Mouse (Mus musculus): ENCODE results near the gene Fam120b. TPM values are rescaled to one million over a fixed set of nuclear protein-coding genes. Genes with fewer than 3 reads are reported as not detected.
A peak's percentile ranks its signal among the peaks of the same experiment; 100 is the strongest.

The Fam120b gene
- total RNA-seq (2021) (10 to 100 TPM; 19.8 to 21.8 TPM), polyA plus RNA-seq (2012; rRNA removed) (6.7 and 8.5 TPM in 2 replicates)
- long read RNA-seq, full-length matches to known transcripts = 15 of 31 reads
- long read RNA-seq, partial matches to known transcripts = 8 of 31 reads
- long read RNA-seq, other reads (novel, unspliced or antisense) = 8 of 31 reads

DNA sequence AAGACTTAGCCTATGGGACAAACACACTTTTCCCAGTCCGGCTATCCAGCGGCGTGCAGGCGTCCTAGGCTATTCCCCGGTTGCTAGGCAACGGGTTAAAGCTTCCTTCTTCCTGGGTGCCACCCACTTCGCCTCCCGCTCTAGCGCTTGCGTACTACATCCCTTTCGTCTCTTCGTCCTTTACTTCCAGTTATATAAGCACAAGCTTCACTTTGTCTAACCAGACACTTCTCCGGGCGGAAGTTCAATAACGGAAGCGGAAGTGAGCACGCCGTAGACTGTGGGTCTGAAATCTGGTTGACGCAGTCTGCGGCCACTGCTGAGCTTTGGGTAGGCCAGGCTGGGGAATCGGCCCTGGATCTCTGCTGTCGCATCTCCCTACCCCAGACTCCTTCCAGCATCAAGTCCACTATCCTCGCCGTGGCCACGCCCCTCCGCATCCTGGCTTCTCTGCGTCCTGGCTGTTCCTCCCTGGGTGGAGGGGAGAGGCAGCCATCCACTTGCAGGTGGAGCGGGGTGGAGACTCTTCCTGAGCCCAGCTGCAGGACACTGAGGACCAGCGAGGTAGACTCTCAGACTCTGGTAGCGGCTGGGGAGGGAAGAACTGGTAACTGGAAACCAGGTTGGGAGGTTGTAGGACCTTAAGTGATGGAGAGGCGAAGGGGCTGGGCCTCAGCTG lies at the start of gene Fam120b:
TSS of gene Fam120b (plus strand) at position 206 of the 679 bp plus-strand sequence.
- peak; percentile 92 for DNase-seq

- no peak for DNase-seq
These were observed 45.9 kb upstream of the Fam120b start for GRCm38 (mm10) chr17:15350152-15350551.

GRCm38 (mm10) chr17:15352869-15353610 lies 43.0 kb upstream of the Fam120b start:
- DNase-seq = no peak

DNA sequence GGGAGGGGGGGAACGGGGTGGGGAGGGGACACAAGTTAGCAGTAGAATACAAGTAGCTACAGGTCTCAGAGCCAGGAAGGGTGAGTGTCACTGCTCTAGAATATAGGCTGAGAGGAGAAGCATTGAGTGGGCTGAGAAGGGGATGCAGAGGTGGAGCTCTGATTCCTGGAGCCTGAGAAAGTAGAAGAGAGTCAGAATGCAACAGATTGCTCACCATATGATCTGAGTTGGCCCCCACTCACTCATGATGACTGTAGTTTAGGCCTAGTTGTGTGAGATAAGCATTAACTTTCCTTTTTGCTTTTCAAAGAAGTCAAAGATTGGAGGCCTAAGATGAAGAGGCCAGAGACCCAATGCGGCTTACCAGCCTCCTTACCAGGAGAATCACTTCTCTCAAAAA lies 42.0 kb upstream of the Fam120b start:
- no peak for DNase-seq

- DNase-seq = no peak
These were observed 40.9 kb upstream of the Fam120b start for GRCm38 (mm10) chr17:15355072-15355471.

DNA sequence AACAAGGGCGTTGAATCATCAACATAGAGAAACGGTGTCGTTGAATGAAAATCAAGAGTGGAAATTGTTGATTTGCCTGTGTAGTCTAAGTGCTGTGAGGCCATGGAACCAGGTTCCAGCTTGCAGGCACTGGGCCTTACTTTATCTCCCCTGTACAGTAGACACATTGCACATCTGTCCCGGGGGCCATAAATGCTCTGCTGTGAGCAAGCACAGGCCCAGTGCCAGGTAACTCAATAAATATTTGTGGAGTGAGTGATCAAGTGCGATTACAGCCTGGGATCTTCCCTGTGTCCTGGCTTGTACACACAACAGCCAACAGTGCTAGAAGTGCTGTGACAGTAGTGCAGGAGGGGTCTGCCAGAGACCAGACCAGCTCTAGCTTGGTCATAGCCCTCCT lies 39.5 kb upstream of the Fam120b start:
- DNase-seq = peak; percentile 62

DNA sequence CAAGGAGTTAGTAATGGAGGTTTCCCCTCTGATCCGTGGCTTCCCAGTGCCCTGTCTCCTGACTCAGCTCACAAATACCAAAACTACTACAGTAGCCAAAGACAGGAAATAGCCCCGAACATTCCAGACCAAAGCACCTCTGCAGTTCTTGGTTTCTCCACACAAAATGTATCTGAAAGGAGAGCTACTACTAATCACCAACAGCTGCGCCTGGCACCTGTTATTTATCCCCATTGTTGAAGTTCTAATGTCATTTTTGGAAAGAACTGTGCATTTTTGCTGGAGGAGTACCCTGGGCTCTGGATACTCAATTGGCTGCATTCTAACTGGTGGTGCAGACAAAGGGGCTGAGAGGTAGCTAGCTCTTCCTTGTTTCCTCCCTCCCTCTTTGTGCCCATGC lies 38.9 kb upstream of the Fam120b start:
- DNase-seq = no peak

DNA sequence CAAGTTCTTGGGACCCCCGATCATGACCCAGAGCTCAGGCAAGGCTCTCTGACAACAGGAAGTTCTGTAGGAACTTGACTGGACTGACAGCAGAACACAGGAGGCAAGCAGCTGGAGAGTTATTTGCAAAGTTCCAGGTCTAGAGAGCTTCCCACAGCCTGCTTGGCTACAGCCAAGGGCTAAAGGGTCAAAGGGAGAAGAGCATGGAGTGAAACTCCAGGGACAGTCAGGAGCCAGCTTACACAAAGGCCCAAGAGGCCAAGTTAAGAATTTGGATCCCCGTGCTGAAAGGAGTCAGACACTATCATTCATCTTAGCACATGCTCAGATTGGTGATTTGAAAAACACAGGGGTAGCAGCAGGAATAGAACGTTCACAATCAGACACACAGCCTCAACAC lies 32.3 kb upstream of the Fam120b start:
- DNase-seq = no peak

DNA sequence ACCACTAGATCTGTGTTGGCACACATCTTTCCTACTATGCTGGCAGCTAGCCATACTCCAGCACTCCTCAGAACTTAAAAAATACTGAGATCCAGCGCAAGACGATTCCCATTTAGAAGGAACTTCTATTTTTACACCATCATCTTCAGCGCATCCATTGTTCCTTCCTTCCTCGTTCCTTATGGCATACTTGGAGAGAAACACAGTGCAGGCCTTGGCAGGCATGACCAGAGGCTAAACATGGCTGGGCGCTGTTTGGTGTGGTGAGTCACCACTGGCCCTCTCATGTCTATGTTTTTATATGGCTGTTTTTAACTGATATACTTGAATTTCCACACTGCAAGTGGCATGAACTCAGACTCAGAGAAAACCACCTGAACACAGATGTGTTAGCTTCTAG lies 30.4 kb upstream of the Fam120b start:
- DNase-seq = peak; percentile 46

GRCm38 (mm10) chr17:15370401-15370800 lies 25.6 kb upstream of the Fam120b start:
- DNase-seq = no peak

GRCm38 (mm10) chr17:15371967-15372835 lies 23.8 kb upstream of the Fam120b start:
- DNase-seq = no peak

DNA sequence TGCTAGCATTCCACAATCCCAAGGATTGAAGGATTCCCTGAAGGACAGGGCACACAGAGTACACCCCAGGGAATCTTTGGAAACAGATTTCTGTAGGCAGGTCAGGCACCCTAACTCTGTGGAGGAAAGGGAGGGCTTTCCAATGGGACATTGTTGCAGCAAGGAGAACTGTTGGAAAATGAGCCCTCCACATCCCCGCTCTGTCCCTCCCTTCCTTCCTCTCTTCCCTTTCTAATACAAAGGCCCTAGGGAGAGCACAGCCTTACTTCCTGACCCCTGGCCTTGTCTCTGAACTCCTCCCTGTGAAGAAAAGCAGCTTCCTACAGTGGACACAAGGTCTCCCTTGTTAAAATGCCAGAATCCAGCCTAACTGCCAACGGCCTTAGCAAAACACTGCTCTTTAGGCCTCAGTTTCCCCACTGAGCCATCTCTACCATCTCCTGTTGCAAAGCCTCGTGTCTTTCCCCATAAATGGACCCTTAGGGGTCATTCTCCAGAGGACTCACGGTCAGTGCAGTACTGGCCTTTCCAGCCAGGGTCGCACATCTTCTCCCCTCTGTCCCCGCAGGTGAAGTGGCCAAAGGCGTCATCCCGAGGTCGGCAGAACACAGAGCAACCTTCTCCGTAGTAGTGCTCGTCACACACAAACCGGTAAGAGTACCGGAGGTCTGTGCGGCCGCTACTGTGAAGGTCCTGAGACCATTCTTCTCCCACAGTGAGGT lies 22.9 kb upstream of the Fam120b start:
- DNase-seq = no peak

GRCm38 (mm10) chr17:15374321-15375141 lies 21.5 kb upstream of the Fam120b start:
- DNase-seq = no peak

GRCm38 (mm10) chr17:15375224-15375623 lies 20.8 kb upstream of the Fam120b start:
- DNase-seq = no peak

DNA sequence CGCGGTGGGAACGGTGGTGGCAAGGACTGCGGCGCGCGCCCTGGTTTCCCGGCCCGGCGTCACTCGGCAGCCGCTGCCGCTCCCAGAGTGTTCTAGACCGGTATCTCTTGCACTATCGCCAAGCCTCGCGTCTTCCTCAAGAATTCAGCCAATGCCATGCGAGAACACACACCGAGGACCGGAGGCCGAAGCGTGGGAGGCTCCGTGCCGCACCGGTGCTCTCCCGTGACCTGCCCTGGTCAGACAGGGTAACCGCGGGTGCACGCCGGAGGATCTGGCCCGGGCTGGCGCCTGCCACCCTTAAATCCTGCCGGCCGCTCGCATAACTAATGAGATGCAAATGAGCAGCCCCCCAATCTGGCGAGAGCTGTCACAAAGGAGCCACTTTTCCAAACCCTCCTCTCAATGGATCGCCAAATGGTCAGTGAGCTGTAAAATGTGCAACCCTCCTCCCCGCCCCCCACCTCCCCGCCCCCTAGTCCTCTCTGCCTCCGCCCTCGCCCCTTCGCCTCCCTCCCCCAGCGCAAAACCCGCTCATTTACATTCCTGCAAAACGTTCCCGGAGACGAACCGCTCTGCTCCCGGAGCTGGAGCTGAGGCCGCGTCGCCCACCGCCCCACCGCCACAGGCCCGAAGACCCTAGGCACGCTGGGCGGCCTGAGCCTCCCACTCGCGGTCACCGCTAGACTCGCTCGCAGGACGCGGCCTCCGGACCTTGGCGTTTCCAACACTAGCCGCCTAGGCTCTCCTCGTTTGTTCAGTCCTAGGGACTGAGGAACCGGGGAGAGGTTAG lies 20.1 kb upstream of the Fam120b start:
- peak; percentile 85 for DNase-seq

DNA sequence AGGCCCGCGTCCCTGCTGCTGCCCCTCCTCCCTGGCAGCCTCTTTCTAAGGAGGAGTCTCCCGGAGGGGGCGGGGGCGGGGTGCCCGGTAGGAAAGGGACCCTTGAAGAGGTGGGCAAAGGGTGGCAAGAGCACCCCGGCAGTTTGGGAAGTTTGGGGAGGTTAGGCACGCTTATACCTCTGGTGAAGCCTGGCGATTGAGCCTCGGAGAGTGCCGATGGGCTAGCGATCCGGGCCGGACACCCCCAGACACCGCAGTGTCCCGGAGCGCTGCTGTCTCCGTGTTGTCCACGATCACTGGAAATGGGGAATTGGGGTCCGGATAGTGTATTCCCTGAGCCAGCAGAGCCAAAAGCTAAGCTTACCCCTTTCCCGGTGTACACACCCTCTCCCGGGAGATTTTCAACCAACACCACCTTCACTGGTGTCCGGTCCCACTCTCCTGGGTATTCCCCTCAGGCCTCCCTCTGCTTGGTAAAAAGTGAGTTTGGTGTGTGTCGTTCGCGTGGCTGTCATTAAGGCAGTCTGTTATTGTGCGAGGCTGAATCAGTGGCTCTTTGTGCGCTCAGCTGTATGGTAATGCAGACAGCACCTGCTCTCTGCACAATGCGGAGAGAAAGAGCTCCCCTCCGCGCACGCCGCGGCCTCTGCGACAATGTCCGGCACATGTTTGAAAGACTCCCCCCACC lies 19.4 kb upstream of the Fam120b start, which contains the start of gene Dll1:
TSS of gene Dll1 (minus strand) at position 379 of the 688 bp plus-strand sequence.
- DNase-seq = no peak

- DNase-seq = peak; percentile 55
These were observed 18.1 kb upstream of the Fam120b start for GRCm38 (mm10) chr17:15377901-15378300.

DNA sequence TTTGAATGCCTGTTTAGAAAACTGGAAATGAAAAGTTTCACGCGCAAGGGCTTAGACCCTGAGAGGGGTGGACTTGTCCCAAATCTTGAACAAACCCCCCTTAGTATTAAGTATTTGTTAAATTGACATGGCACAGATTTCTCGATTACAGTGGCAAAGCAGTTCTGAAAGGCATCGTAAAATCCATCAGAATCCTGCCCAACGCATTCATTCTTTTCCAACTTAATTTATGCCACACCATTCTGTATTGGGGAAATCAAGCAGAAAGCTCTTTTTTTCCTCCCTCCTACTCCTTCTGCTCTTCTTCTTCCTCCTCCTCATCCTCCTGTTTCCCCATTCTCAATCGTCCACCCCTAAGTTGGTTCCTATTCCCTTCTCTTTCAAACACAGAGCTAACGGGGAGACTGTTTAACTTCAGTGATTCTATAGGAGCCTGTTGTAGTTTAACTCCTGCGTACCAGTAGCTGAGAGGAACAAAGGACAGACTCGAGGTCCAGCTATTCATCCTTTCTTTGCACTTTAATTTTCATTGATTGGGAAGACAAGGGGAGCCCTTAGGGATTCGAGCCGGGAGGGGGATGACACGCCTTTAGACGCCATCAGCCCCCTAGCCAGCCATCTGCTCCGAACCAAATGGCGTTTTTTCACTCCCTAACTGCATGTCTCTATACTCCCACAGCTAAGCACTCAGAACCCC lies 17.4 kb upstream of the Fam120b start:
- no peak for DNase-seq

All from adrenal gland, adult 2 months (tissue).